ENCODE assay signal across 12 mouse cellular contexts in the genomic region with DNA sequence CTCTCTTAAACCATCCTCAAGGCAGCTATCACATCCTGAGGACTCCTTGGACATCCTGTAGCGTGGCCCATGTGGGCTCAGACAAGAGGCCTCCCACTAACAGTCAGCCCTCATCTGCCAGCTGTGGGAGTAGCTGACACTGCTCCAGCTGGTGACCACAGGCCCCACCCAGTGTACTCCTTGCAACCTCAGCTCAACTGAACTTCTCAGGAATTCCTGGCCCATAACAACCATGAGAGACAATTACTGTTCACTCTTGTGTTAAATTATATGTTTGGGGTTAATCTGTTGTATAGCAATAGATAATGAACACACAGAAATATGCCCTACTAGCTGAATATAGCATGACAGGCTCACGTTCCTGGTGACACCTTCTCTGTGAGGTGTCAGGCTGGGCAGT.
DNase-seq lines count a peak whose midpoint lies in the region; ATAC-seq and TF ChIP-seq lines count a peak whose summit lies in the region.
"Had no signal": no experiment of that assay in that cellular context is flagged by ENCODE, and none has a peak within 500 bp of the region (broad histone marks: within the 10 kb centered on the region; RNA-seq: fewer than 3 reads in every experiment).

No protein-coding gene starts in this region.

- intact Hi-C loops in heart, postnatal 25 days (cut with DNase I) = no loop called here

- WGBS in heart, embryonic 16.5 days = 69% methylated on average over 2 of the region's 2 CpGs

- no peak overlapping the region for H3K27ac ChIP-seq in heart, embryonic 16.5 days (ENCODE audit: low read length)
- H3K27ac ChIP-seq: heart, embryonic 15.5 days; limb, embryonic 13.5 days; midbrain, embryonic 12.5 days had no signal

- no peaks in the 10 kb centered on the region for H3K9me3 ChIP-seq in heart, embryonic 16.5 days (replicated peaks; ENCODE audit: control insufficient read depth, low read length)
- no peaks in the 10 kb centered on the region for H3K9me3 ChIP-seq in G1E (replicated peaks)
- H3K9me3 ChIP-seq: heart, embryonic 15.5 days; limb, embryonic 13.5 days; midbrain, embryonic 12.5 days had no signal

- no peak for DNase-seq in heart, postnatal 25 days (ENCODE audit: low spot score)
- peak; percentile 29 for DNase-seq in lung, postnatal 10 days
- no peak for DNase-seq in lung, postnatal 4 days
- DNase-seq in G1E (ENCODE audit: low spot score) = no peak
- no peak for DNase-seq in adrenal gland, adult 8-10 months
- DNase-seq: cerebellum, postnatal 36 days had no signal

- H3K4me1 ChIP-seq in heart, embryonic 16.5 days (ENCODE audit: control insufficient read depth, insufficient read depth, low read length) = peaks cover 17% of the 10 kb centered on the region
- H3K4me1 ChIP-seq in G1E (ENCODE audit: insufficient read depth, low read depth, low read length) = peaks cover 12% of the 10 kb centered on the region

- peak; percentile 52; the same call in 1 of the 2 replicates for ATAC-seq in heart, embryonic 16.5 days (replicated peaks; ENCODE audit: extremely low read depth, insufficient read depth, low FRiP score)
- peak; percentile 52 for ATAC-seq in G1E (ENCODE audit: extremely low read depth, insufficient number of reproducible peaks, low FRiP score, poor library complexity, severe bottlenecking)
- peak; percentile 91 for ATAC-seq in megakaryocyte-erythroid progenitor cell, adult 5-6 weeks (replicated peaks; ENCODE audit: low FRiP score, low TSS enrichment, poor library complexity, severe bottlenecking)
- ATAC-seq: hindbrain, embryonic 16.5 days had no signal

- no peak overlapping the region for H3K4me3 ChIP-seq in heart, embryonic 16.5 days (ENCODE audit: low read length)
- H3K4me3 ChIP-seq in G1E (ENCODE audit: low read depth, low read length) = no peak overlapping the region
- H3K4me3 ChIP-seq: heart, embryonic 15.5 days; limb, embryonic 13.5 days; midbrain, embryonic 12.5 days had no signal

- H3K4me2 ChIP-seq in heart, embryonic 16.5 days (ENCODE audit: low read depth, low read length) = no peak overlapping the region
- H3K4me2 ChIP-seq: heart, embryonic 15.5 days; limb, embryonic 13.5 days; midbrain, embryonic 12.5 days had no signal

- H3K36me3 ChIP-seq in heart, embryonic 16.5 days (ENCODE audit: control insufficient read depth, insufficient read depth) = no peaks in the 10 kb centered on the region
- H3K36me3 ChIP-seq in G1E (replicated peaks) = peaks cover 7% of the 10 kb centered on the region
- H3K36me3 ChIP-seq: heart, embryonic 15.5 days; limb, embryonic 13.5 days; midbrain, embryonic 12.5 days had no signal

- H3K27me3 ChIP-seq in heart, embryonic 16.5 days (ENCODE audit: control insufficient read depth, insufficient read depth, low read length) = no peaks in the 10 kb centered on the region
- H3K27me3 ChIP-seq in G1E (ENCODE audit: insufficient read depth, low read length) = no peaks in the 10 kb centered on the region
- H3K27me3 ChIP-seq: heart, embryonic 15.5 days; limb, embryonic 13.5 days; midbrain, embryonic 12.5 days had no signal

- TF ChIP-seq CTCF in G1E (IDR thresholded peaks at IDR 0.05; ENCODE audit: low read depth, low read length) = no peak

- H3K9ac ChIP-seq in heart, embryonic 16.5 days (ENCODE audit: low read length) = no peak overlapping the region
- H3K9ac ChIP-seq: heart, embryonic 15.5 days; limb, embryonic 13.5 days; midbrain, embryonic 12.5 days had no signal
